Mouse (Mus musculus) liver, embryonic 14.5 days (tissue): ENCODE results near the gene Zc3hav1.

Experiments
- CTCF ChIP-seq: IDR thresholded peaks from 2 replicates; pipeline ENCODE4 v1.5.1; 2016; ENCODE audit warnings: antibody characterized with exemption, low read depth, control low read depth
- EP300 ChIP-seq: IDR thresholded peaks from 2 replicates; pipeline ENCODE4 v1.6.1; 2016; ENCODE audit warnings: antibody characterized with exemption, low read depth

- no peak for TF ChIP-seq EP300
- no peak for TF ChIP-seq CTCF
Measured at GRCm38 (mm10) chr6:38339078-38339477, 15.3 kb downstream of the Zc3hav1 start.
